Comparison of ENCODE assay signal across 8 mouse cellular contexts in the genomic region with DNA sequence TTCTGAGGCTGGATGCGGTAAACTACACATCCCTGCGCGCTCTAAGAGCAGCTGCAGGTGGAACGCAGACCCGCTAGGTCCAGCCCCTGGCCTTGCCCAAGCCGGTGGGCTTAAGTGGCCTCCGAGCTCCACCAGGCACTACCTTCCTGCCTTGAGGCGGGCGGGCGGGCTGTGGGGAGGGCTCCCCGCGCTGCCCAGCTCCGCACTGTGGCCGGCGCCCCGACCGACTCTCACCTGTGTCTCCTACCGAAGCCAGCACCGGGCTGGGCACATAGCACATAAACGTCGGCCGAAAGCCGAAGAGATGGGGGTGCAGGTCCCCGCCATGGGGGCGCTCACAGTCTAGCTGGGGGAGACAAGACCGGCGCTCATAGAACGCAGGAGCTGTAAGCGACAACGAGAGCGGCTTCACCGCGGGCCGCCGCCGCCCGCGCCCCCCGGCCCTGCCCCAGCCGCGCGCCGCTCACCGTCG. TPM values are rescaled to one million over a fixed set of nuclear protein-coding genes. Genes with fewer than 3 reads are reported as not detected.
DNase-seq lines count a peak whose midpoint lies in the region; ATAC-seq lines count a peak whose summit lies in the region.

No protein-coding gene starts in this region.

- peak overlapping the region; percentile 92 for H3K9ac ChIP-seq in hindbrain, embryonic 12.5 days

- DNase-seq in frontal cortex, postnatal 36 days (ENCODE audit: low spot score in 2 of 2): no peak
- peak; percentile 35 for DNase-seq in thymus, postnatal 0 days (ENCODE audit: low spot score)
- DNase-seq in thymus, postnatal 4 days: no peak
- no peak for DNase-seq in right cerebral cortex, postnatal 25 days

- no peaks in the 10 kb centered on the region for H3K9me3 ChIP-seq in hindbrain, embryonic 12.5 days (replicated peaks)

- H3K27ac ChIP-seq in hindbrain, embryonic 12.5 days: peak overlapping the region; percentile 64

- peaks cover 75% of the 10 kb centered on the region for H3K36me3 ChIP-seq in hindbrain, embryonic 12.5 days

- peak overlapping the region; percentile 96 for H3K4me2 ChIP-seq in hindbrain, embryonic 12.5 days (replicated peaks)

- peaks cover 22% of the 10 kb centered on the region for H3K4me1 ChIP-seq in hindbrain, embryonic 12.5 days

- peak; percentile 58 for ATAC-seq in frontal cortex, adult (ENCODE audit: low TSS enrichment)
- peak; percentile 70 for ATAC-seq in hindbrain, embryonic 12.5 days (ENCODE audit: low FRiP score)
- ATAC-seq in megakaryocyte, adult 5-6 weeks (ENCODE audit: poor library complexity, severe bottlenecking): peak; percentile 8
- ATAC-seq in monocyte, adult 5-6 weeks (replicated peaks; ENCODE audit: insufficient number of reproducible peaks, low FRiP score, low TSS enrichment, poor library complexity, severe bottlenecking): no peak

- WGBS in hindbrain, embryonic 12.5 days: under 1% methylated on average over 45 of the region's 45 CpGs

- peak overlapping the region; percentile 75 for H3K4me3 ChIP-seq in hindbrain, embryonic 12.5 days

- H3K27me3 ChIP-seq in hindbrain, embryonic 12.5 days: no peaks in the 10 kb centered on the region

RNA-seq across cellular contexts. Expression of a gene that starts 0.4 kb away (rescaled TPM):
- 164 and 184 TPM in 2 replicates for polyA plus RNA-seq in thymus, postnatal 0 days (2015; fragmentation: Nextera tagmentation; extraction: Ambion mirVana)
- 179 and 188 TPM in 2 replicates for polyA plus RNA-seq in hindbrain, embryonic 12.5 days (2016; fragmentation: Nextera tagmentation; extraction: Ambion mirVana)
- total RNA-seq in megakaryocyte, adult 5-6 weeks (2015): 62.2 and 76.5 TPM in 2 replicates
- total RNA-seq in megakaryocyte, adult 5-6 weeks (2017): 60.4 and 63.4 TPM in 2 replicates
- 83.7 to 122 TPM (median 118 TPM) in 3 replicates for total RNA-seq in monocyte, adult 5-6 weeks (2017)

RNA-seq across cellular contexts. Expression of a gene that starts 0.4 kb away (rescaled TPM):
- polyA plus RNA-seq in thymus, postnatal 0 days (2015; fragmentation: Nextera tagmentation; extraction: Ambion mirVana): 81.8 and 83.4 TPM in 2 replicates
- 107 and 110 TPM in 2 replicates for polyA plus RNA-seq in hindbrain, embryonic 12.5 days (2016; fragmentation: Nextera tagmentation; extraction: Ambion mirVana)
- total RNA-seq in megakaryocyte, adult 5-6 weeks (2015): 26.4 and 27.1 TPM in 2 replicates
- total RNA-seq in megakaryocyte, adult 5-6 weeks (2017): 35.0 and 38.5 TPM in 2 replicates
- 54.9 to 68.4 TPM (median 59.0 TPM) in 3 replicates for total RNA-seq in monocyte, adult 5-6 weeks (2017)

RNA-seq across cellular contexts. Expression of a gene that starts 8.3 kb away (rescaled TPM):
- 14.2 and 19.4 TPM in 2 replicates for polyA plus RNA-seq in thymus, postnatal 0 days (2015; fragmentation: Nextera tagmentation; extraction: Ambion mirVana)
- 36.2 and 37.3 TPM in 2 replicates for polyA plus RNA-seq in hindbrain, embryonic 12.5 days (2016; fragmentation: Nextera tagmentation; extraction: Ambion mirVana)
- 6.1 and 10.7 TPM in 2 replicates for total RNA-seq in megakaryocyte, adult 5-6 weeks (2015)
- 12.2 and 13.3 TPM in 2 replicates for total RNA-seq in megakaryocyte, adult 5-6 weeks (2017)
- total RNA-seq in monocyte, adult 5-6 weeks (2017): 29.6 to 63.7 TPM (median 31.7 TPM) in 3 replicates

RNA-seq across cellular contexts. Expression of a gene that starts 20.3 kb away (rescaled TPM):
- polyA plus RNA-seq in thymus, postnatal 0 days (2015; fragmentation: Nextera tagmentation; extraction: Ambion mirVana): 13.9 and 14.1 TPM in 2 replicates
- 31.4 and 35.4 TPM in 2 replicates for polyA plus RNA-seq in hindbrain, embryonic 12.5 days (2016; fragmentation: Nextera tagmentation; extraction: Ambion mirVana)
- total RNA-seq in megakaryocyte, adult 5-6 weeks (2015): 13.2 and 17.0 TPM in 2 replicates
- 7.8 and 10.4 TPM in 2 replicates for total RNA-seq in megakaryocyte, adult 5-6 weeks (2017)
- total RNA-seq in monocyte, adult 5-6 weeks (2017): 6.1 to 17.0 TPM (median 8.7 TPM) in 3 replicates

RNA-seq across cellular contexts. Expression of a gene that starts 28.0 kb away (rescaled TPM):
- 15.9 and 17.1 TPM in 2 replicates for polyA plus RNA-seq in thymus, postnatal 0 days (2015; fragmentation: Nextera tagmentation; extraction: Ambion mirVana)
- 0.78 and 1.1 TPM in 2 replicates for polyA plus RNA-seq in hindbrain, embryonic 12.5 days (2016; fragmentation: Nextera tagmentation; extraction: Ambion mirVana)
- total RNA-seq in megakaryocyte, adult 5-6 weeks (2015): 42.6 and 45.3 TPM in 2 replicates
- 141 and 169 TPM in 2 replicates for total RNA-seq in megakaryocyte, adult 5-6 weeks (2017)
- total RNA-seq in monocyte, adult 5-6 weeks (2017): 82.3 to 116 TPM (median 106 TPM) in 3 replicates
